Mouse (Mus musculus) liver, postnatal 0 days (tissue): ENCODE measurements around the gene Foxl1.

Source experiments
- CTCF ChIP-seq: sonication (generic); IDR thresholded peaks from 2 replicates; pipeline ENCODE4 v1.5.1; 2016; ENCODE audit warnings: antibody characterized with exemption, low read depth
- EP300 ChIP-seq: IDR thresholded peaks from 2 replicates; pipeline ENCODE4 v1.6.1; 2016; ENCODE audit warnings: antibody characterized with exemption, low read depth, mild to moderate bottlenecking

- TF ChIP-seq CTCF = no peak
- no peak for TF ChIP-seq EP300
Observed at GRCm38 (mm10) chr8:121088871-121089630, 38.7 kb upstream of the Foxl1 start.
